Mouse (Mus musculus): Measurements from ENCODE around the gene Strbp. TPM values are rescaled to one million over a fixed set of nuclear protein-coding genes. Genes with fewer than 3 reads are reported as not detected.

Gene Strbp
- 100 to 1,000 TPM; 285 to 321 TPM for total RNA-seq (2021)
- long read RNA-seq, experiment 1, full-length matches to known transcripts: 54 of 162 reads
- long read RNA-seq, experiment 1, partial matches to known transcripts: 8 of 162 reads
- long read RNA-seq, experiment 1, other reads (novel, unspliced or antisense): 100 of 162 reads
- long read RNA-seq, experiment 2, transcript Strbp-202 (18 exons, 3,144 nt): major isoform, 46 of 121 reads
- long read RNA-seq, experiment 2, partial matches to known transcripts: 6 of 121 reads
- long read RNA-seq, experiment 2, other reads (novel, unspliced or antisense): 68 of 121 reads

DNA sequence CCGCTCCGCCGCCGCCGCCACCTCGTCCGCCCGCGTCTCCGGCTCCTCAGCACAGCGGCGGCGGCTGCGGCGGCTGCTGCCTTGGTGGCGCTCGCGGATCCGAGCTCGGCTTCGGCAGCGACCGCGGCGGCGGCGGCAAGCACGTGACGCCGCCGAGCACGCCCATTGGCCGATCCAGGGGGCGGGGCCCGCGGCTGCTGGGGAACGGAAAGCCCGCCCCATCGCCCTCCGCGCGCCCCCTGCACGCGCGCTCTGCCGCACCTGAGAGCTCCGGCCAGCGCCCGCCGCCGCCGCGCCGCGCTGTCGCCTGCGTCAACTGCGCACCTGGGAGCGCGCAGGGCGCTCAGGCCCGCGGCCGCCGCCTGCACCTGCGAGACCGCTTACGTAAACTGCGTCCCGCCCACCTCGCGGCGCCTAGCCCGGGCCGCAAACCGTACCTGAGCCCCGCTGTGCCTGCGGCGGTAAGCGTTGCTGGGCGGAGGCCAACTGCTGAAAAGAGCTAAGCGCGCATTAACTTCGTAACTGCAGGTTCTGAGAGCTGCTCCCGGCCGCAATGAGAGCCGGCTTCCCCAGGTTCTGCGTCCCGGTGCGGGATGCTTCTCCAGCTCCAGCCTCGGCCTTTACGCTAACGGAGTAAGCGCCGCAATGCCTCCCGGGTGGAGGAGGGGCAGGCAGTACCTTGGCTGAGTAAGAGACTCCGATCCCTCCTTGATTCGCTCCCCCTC lies at the start of gene Strbp:
TSS of gene Strbp (minus strand) at position 630 of the 725 bp plus-strand sequence.
- DNase-seq (ENCODE audit: low spot score in 2 of 2): peak; percentile 93 to 96

DNA sequence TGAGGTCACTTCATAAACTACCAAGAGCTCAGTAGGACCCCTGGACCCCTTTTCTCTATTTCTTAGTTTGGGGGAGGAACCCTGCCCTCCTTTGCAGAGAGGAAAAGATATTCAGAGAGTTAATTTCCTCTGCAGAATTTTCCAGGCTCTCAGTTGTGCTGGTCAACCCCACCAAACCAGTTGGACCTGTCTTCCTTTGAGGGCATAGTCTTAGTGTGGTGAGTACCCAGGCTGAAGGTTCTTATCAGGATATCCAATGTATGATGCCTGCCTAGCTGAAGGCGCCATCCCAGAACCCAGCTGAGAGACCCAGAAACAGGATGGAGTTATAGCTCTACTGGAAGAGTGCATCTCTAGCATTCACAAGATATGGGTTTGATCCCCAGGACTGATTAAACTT lies 47.5 kb upstream of the Strbp start:
- DNase-seq (ENCODE audit: low spot score in 2 of 2): no peak

DNA sequence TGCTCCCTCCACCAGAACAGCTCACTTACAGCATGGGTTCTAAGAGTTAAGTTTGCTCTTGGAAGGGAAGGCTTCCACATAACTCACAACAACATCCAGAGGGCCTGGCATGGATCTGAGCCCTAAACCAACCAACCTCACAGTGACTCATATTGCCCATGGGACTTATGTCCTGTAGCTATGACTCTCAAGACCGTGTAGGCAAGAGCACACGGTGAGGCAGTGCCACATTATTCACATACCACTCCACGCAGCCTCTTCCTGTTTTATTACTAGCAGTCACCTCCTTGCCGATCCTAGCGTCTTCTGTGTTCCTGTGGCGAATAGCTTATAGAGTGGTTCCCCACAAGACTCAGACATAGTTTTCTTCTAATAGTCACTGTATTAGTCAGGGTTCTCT lies 45.7 kb upstream of the Strbp start:
- DNase-seq (ENCODE audit: low spot score in 2 of 2): no peak

DNA sequence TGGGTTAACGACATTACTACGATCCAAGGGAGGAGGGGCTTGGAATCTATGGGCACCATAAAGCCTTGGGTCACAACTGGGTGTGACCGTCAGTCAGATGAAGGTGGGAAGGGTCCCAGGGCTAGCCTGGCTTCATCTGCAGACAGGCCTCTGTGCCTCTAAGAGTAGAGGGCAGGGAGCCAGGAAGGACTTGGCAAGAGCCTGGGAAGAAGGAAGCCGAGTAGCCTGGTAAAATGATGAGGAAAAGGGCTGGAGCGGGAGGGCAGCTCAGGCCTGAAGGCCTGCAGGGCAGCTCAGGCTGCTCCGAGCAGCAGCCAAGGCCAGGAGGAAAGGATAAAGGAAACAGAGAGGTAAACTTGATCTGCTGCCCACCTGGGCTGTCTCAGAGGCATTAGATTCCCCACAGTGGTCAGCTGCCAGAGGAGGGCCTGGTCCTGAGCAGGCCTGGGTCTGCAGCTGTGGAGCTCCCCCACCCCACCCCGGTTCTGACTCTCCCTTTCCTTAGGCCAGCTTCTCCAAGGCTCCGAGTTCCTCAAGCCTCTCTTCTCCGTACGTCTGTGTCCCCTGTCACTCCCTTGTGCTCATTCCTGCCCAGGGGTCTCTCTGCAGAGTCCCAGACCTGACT lies 44.9 kb upstream of the Strbp start:
- DNase-seq (ENCODE audit: low spot score in 2 of 2): no peak

DNA sequence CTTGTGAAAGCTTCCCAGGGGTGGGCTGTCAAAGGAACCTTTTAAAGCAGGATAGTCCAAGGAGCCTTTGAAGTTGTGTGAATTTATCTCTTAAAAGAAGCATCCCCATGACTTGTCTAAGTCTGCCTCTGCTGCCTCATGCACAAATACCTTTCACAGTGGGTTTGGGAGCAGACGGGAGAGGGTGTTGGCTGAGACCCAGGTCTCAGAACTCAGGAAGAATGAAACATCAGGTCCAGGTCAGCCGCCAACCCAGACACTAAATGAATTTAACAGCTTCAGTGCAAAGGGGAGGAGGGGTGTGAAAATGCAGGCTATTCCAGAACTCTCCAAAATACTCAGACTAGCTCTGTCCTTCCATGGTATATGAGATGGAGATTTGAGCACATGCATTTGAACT lies 44.2 kb upstream of the Strbp start:
- peak in 1 of 2 experiments; percentile 42 for DNase-seq (ENCODE audit: low spot score in 2 of 2)

DNA sequence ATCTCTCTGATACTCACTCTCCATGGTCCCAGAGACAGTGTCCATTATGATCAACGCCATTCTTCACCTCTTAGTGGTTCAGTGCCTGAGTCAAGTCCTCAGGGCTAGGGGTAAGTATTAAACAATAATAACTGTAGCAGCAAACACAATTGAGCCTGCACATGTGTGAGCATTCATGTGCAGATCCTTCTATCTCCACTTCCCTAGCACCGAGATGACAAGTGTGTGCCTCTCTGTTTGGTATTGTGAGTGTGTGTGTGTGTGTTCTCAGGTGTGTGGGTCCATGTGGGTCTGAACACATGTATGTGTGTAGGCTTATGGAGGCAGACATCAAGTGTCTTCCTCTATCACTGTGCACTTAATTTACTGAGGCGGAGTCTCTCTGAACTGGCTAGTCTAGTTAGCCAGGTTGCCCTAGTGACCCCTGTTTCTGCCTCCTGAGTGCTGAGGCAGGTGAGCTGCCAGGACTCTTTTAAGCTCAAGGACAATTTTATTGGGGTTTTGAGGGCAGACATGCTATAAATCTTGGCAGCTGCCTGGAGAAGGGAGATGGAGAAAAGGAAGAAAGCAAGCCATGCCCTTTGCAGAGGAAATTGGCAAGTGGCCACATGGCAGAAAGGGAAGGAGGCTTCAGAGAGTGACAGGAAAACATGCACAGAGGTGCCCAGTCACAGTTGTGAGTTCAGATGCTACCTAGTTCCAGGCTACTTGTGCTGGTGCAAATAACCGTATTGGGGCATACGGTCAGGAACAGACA lies 42.8 kb upstream of the Strbp start:
- DNase-seq (ENCODE audit: low spot score in 2 of 2): no peak

DNA sequence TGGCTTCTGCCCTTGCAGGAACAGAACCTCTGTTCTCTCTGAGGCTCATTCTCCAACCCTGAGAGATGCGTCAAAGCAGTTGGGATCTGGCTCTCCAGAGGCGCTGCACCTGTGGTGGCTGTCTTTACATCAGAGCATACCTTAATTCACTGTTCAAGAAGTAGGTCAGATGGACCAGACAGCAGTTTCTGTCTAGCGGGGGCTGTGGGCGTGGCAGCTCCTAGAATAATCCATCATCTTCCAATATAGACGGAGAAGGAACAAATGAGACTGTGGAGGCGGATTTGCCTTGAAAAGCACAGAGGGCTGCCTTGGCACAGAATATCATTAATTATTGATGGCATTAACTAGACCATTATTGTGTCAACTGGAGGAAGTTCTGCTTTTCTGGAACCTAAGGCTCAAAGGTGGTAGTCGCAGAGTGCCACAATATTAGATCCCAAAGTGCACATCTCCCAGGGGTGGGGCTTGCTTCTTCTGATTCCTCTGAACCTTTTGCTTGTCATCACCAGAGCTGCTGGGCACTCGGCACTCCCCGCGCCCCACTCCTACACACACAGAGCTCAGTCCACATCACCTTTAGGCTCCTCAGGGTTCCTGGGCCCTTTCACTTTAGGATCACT lies 41.2 kb upstream of the Strbp start:
- no peak for DNase-seq (ENCODE audit: low spot score in 2 of 2)

DNA sequence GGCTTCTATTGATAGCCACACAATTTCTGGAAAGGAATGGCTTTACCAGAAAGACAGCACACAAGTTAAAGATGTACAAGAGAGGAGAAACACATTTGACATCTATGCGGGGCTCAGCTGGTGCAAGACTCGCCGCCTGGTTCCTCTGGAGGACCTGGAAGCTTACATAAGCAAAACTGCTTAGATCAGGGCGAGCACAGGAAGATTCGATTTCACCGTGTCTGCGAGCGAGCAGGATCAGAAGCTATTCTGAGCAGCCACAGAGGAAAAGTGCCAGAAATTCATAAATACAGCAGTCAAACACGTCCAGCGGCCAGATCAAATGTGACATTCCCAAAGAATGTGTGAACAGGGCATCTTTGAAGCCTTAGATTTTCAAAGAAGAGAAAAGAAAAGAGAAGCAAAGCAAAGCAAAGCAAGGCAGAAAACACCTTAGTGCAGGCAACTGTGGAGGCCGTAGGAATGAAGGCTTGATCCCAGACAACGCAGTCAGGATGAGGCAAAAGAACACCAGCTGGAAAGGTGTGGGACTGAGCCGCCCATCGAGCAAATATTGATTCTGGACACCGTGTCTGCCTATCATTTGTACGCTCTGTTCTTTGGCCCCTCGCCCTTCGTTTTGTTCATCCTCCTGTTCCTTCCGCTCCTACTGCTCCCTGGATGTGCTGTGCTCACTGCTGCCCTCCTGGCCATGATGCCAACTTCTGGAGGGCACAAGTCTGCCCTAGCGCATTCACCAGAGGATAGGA lies 38.3 kb upstream of the Strbp start:
- DNase-seq (ENCODE audit: low spot score in 2 of 2): peak in 1 of 2 experiments; percentile 53

DNA sequence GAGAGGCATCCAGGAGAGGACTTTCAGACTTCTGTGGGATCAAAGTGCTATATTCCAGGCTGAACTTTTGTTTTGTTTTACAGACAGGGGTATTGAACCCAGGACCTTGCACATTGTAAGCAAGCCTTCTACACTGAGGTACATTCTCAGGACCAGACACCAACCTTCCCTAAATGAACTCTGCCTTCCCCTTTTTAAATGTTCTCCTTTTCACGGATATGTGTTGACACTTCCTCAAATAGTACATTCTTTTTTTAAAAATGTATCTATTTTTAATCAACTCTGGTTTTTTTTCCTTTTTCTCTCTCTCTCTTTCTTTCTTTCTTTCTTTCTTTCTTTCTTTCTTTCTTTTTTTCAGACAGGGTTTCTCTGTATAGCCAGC lies 32.1 kb upstream of the Strbp start:
- no peak for DNase-seq (ENCODE audit: low spot score in 2 of 2)

DNA sequence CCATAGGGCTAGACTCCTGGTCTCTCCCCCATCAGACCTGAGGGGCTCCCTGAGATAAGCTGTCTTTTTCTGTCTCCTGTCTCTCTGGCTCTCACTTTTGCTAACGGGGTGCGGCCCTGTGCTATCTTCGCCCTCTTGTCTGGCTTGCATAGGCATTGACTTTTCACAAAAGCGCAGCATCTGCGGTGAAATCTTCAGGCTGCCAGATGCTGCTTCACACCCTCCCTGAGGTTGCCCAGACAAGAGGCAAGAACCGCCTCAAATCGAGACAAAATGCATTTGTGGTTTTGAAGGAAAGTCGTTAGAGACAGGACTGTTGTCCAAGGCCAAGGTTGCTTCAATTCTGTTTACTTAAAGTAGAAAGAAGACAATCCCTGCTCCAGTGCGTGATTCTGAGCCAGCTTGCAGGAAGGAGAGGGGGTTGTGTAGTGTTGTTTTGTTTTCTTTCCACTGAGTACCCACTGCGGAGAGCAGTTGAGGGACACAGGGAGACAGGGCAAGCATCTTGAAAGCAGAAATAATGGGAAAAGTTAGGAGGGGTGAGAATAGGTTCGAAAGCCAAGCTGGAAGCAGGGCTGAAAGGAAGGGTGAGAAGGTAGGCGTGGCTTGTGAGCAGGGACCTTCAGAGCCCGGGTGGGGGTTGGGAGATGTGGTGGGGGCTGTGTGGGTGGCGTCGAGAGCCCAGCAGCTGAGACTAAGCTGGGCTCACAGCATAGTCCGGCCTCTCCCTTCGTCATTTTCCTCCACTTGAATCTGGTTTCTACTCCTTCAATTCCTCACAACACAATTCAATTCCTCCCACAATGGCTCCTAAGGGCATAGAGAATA lies 31.5 kb upstream of the Strbp start:
- DNase-seq (ENCODE audit: low spot score in 2 of 2): peak in 1 of 2 experiments; percentile 38

DNA sequence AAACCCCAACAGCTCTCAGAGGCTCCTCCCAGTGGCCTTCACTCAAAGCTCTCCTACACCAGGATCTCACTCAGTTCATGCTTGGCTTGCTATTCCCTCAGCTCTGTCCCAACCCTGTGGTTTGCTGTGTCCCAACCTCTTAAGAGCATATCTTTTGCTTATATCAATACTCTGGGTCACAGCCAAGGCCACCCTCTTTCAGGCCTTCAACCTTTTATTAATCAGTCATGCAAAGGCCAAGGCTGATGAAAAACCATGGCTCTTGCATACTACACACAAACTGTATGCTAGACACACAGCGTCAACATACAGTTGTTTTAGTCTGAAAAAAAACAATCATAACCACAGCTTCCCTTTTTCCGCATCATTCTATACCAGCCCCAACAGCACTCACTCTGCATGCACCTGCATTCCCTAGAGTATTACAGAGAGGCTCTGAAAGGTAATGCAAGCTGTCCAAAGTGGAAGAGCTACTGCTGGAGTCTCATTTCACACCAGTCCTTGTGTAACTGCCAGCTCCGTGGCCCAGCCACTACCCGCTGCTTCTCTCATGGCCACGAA lies 27.7 kb upstream of the Strbp start:
- no peak for DNase-seq (ENCODE audit: low spot score in 2 of 2)

DNA sequence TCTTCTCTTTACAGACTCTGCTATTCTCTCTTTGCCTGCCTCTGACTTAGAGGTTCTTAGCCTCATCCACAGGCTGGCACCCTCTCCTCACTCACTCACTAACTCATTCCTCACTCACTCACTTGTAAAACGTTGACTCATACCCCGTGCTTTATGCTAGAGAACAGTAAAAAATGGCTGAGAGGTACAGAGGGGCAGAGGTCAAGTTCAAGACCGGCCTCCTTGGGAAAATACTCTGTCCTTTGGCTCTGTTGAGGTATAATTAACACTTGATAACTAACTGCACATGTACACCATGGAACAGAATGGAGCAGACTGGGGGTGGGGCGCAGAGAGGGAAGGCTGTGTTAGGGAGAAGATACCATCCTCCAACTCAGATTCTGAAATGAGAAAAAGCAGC lies 20.6 kb upstream of the Strbp start:
- DNase-seq (ENCODE audit: low spot score in 2 of 2): no peak

DNA sequence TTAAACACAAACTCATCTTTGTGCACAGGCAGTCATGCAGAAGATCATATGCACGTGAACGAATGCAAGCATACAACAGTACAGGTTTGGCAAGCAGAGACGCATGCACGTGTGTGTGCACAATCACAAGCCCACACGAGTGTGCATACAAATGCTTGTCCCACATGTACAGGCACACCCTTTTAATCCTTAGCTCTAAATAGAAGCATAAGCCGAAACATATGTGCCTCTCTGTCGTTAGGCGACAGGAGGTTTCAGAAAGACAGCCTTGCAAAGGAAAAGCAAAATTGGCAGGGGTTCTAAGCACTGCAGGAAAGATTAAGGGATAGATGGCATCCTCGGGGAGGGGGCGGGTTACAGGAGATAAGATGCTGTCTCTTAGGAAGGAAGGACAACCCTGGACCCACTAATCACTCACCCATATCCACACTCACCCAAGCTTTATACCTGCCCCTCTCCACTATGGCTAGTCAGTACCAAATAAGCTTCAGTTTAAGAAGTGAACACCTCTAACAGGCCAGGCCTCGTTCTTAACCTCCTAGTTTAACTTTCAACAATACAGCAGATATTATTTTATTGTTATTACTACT lies 19.9 kb upstream of the Strbp start:
- DNase-seq (ENCODE audit: low spot score in 2 of 2): no peak

DNA sequence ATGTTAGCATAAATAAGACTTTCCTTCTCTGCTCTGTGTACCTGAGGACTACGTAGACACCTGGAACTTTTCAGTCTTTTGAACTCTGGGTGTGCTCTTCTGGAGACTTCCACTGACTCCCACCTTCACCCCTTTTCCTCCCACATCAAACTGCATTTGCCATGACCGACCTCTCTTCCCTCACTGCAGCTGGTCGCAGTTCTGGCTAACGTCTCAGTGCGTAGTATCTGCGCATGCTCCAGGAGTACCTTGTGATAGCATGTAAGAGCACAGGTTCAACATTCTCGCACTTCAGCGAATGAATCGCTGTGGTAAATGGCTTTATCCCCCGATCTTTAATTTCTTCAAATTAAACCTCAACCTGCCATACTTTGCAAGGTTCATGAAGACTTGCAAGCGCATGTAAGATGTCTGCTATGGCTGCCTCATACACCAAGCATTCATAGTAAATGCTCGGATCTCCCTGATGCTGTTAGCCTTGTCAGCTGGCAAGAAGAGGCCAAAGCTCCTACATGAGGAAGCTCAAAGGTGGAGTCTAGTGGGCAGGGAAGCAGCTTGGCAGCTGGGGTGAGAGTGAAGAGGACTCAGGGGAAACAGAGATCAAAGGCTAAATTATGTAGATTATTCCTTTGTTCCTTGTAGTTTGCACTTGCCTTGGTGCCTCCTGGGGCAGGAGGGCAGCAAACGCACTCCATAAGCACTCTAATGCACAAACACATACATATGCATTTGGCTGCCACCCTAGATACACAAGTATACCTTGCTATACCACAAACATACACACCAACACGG lies 19.2 kb upstream of the Strbp start:
- no peak for DNase-seq (ENCODE audit: low spot score in 2 of 2)

DNA sequence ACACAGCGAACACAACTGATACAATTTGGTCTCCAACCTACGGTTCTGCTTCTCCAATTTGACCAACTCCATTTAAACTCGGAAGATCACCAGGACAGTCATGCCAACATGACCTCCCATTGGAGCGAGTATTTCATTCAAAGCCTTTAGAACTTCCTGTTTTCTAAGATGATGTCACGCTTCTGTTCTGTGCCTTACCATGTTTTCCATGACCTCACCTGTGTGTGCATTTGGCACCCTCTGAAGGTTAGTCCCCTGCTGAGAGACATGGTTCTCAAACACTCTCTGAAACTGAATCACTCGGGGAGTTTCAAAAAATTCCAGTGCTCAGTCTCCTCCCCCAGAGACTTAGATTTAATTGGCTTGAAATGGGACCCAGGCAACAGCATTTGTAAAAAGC lies 12.6 kb upstream of the Strbp start:
- no peak for DNase-seq (ENCODE audit: low spot score in 2 of 2)

DNA sequence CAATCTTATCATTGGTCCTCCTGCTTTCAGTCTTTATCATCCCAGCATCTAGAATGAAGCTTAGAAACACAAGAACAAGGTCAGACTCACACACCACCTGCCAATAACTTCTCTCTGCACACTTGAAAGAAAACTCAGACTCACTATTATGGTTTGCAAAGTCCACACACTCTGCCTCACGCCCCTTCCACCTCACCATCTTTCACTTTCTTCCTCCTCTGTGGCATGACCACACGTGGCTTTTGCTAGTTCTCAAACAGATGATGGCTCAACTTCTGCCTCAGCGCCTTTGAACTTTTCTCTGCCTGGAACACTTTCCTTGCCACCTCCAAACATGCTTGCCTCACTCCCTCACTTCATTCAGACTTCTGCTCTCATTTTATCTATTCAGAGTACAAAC lies 11.7 kb upstream of the Strbp start:
- no peak for DNase-seq (ENCODE audit: low spot score in 2 of 2)

DNA sequence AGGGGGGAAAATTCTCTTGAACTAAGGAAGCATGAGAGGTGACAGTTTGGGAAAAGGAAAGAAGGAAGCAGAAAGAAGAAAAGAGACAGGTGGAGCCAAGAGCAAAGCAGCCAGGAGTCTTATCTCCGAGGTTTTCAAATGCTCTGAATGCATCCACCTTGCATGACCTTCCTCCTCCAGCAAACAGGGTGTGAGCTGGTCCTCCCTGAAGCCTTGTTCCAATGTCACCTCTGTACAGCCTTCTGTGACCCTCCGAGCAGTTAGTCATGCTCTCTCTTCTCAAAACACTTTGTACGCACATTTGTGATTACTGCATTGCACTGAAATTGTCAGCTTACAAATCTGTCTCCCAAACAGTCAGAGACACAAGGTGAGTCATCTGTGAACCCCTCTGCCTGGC lies 9.4 kb upstream of the Strbp start:
- DNase-seq (ENCODE audit: low spot score in 2 of 2): no peak

DNA sequence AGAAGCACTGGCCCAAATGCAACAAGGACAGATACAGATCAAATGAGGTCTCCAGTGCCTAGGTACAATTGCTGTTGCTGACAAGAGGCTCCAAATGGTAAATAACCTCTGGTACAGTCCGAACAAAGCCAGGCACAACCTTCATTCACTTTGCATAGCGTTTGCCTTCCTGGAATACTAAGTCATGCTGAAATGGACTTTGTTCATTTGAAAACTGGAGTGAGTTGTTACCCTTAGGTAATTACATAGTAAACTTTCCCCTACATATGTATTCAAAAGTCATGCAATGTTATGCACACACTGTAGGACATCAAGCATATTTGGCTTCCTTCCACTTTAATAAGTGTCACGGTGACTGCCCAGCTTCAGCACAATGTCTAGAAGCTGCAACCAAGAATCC lies 5.2 kb upstream of the Strbp start:
- DNase-seq (ENCODE audit: low spot score in 2 of 2): no peak
